Mouse (Mus musculus): ENCODE data around the gene Bahcc1. TPM values are rescaled to one million over a fixed set of nuclear protein-coding genes. Genes with fewer than 3 reads are reported as not detected.

Bahcc1 gene
- polyA plus RNA-seq, 1 experiment from 2014 or later: 1.3 TPM

GRCm38 (mm10) chr11:120315832-120316689 is 83.3 kb downstream of the Bahcc1 start:
- Histone ChIP-seq H3K9me3 (replicated peaks) (no peaks in the 10 kb centered on the region), H3K4me1 (replicated peaks) (peaks cover 38% of the 10 kb centered on the region), H3K36me3 (no peaks in the 10 kb centered on the region), H3K4me2 (peak overlapping the region; percentile 94), H3K4me3 (replicated peaks) (peak overlapping the region; percentile 67), H3K27me3 (no peaks in the 10 kb centered on the region), H3K27ac (peak overlapping the region; percentile 95), H3K9ac (peak overlapping the region; percentile 77)
- ATAC-seq (ENCODE audit: low read depth): peak; percentile 98
- WGBS (ENCODE audit: insufficient replicate concordance): 5% methylated on average over 37 of the region's 37 CpGs
- DNase-seq: peak; percentile 91

- no peaks in the 10 kb centered on the region for H3K36me3 ChIP-seq
- WGBS (ENCODE audit: insufficient replicate concordance): 16% methylated on average over 13 of the region's 13 CpGs
- peak; percentile 49 for ATAC-seq (ENCODE audit: low read depth)
- no peaks in the 10 kb centered on the region for H3K9me3 ChIP-seq (replicated peaks)
- peaks cover 31% of the 10 kb centered on the region for H3K4me1 ChIP-seq (replicated peaks)
- peak overlapping the region; percentile 95 for H3K27ac ChIP-seq
- H3K4me2 ChIP-seq: peak overlapping the region; percentile 94
- peak overlapping the region; percentile 67 for H3K4me3 ChIP-seq (replicated peaks)
- no peaks in the 10 kb centered on the region for H3K27me3 ChIP-seq
- DNase-seq: no peak
- peak overlapping the region; percentile 77 for H3K9ac ChIP-seq
Measured at GRCm38 (mm10) chr11:120316690-120317254, 84.0 kb downstream of the Bahcc1 start.

- Histone ChIP-seq H3K27ac (peak overlapping the region; percentile 95; the same call in 1 of the 2 replicates), H3K9me3 (replicated peaks) (no peaks in the 10 kb centered on the region), H3K36me3 (no peaks in the 10 kb centered on the region), H3K4me3 (replicated peaks) (no peak overlapping the region), H3K9ac (no peak overlapping the region), H3K4me2 (peak overlapping the region; percentile 94), H3K27me3 (no peaks in the 10 kb centered on the region), H3K4me1 (replicated peaks) (peaks cover 28% of the 10 kb centered on the region)
- ATAC-seq (ENCODE audit: low read depth) (no peak), DNase-seq (no peak)
- WGBS (ENCODE audit: insufficient replicate concordance): 68% methylated on average over 7 of the region's 7 CpGs
Measured at GRCm38 (mm10) chr11:120317456-120317855, 84.7 kb downstream of the Bahcc1 start.

- H3K27ac ChIP-seq: no peak overlapping the region
- no peak overlapping the region for H3K4me2 ChIP-seq
- WGBS (ENCODE audit: insufficient replicate concordance): 68% methylated on average over 5 of the region's 5 CpGs
- H3K27me3 ChIP-seq: no peaks in the 10 kb centered on the region
- H3K9ac ChIP-seq: no peak overlapping the region
- no peaks in the 10 kb centered on the region for H3K9me3 ChIP-seq (replicated peaks)
- ATAC-seq (ENCODE audit: low read depth): no peak
- peaks cover 28% of the 10 kb centered on the region for H3K4me1 ChIP-seq (replicated peaks)
- no peak overlapping the region for H3K4me3 ChIP-seq (replicated peaks)
- H3K36me3 ChIP-seq: no peaks in the 10 kb centered on the region
- no peak for DNase-seq
Measured at GRCm38 (mm10) chr11:120319310-120319709, 86.6 kb downstream of the Bahcc1 start.

- DNase-seq: no peak
- WGBS (ENCODE audit: insufficient replicate concordance): 89% methylated on average over 10 of the region's 10 CpGs
Measured at GRCm38 (mm10) chr11:120320156-120320555, 87.4 kb downstream of the Bahcc1 start.

GRCm38 (mm10) chr11:120335431-120336021 is 102.8 kb downstream of the Bahcc1 start:
- no peaks in the 10 kb centered on the region for H3K9me3 ChIP-seq (replicated peaks)
- WGBS (ENCODE audit: insufficient replicate concordance): 63% methylated on average over 6 of the region's 6 CpGs
- no peak overlapping the region for H3K27ac ChIP-seq
- H3K9ac ChIP-seq: no peak overlapping the region
- H3K27me3 ChIP-seq: no peaks in the 10 kb centered on the region
- H3K4me1 ChIP-seq (replicated peaks): peaks cover 7% of the 10 kb centered on the region
- H3K4me2 ChIP-seq: no peak overlapping the region
- H3K36me3 ChIP-seq: no peaks in the 10 kb centered on the region
- DNase-seq (no peak), ATAC-seq (ENCODE audit: low read depth) (no peak)
- H3K4me3 ChIP-seq (replicated peaks): no peak overlapping the region

More at GRCm38 (mm10) chr11:120320156-120320555, 87.4 kb downstream of the Bahcc1 start:
- H3K9me3 ChIP-seq (replicated peaks): no peaks in the 10 kb centered on the region
- H3K27me3 ChIP-seq: no peaks in the 10 kb centered on the region
- no peak overlapping the region for H3K4me3 ChIP-seq (replicated peaks)
- H3K4me1 ChIP-seq (replicated peaks): peaks cover 21% of the 10 kb centered on the region
- no peak overlapping the region for H3K9ac ChIP-seq
- H3K36me3 ChIP-seq: no peaks in the 10 kb centered on the region
- no peak overlapping the region for H3K4me2 ChIP-seq
- no peak overlapping the region for H3K27ac ChIP-seq
- no peak for ATAC-seq (ENCODE audit: low read depth)

- H3K4me3 ChIP-seq (replicated peaks): no peak overlapping the region
- peaks cover 7% of the 10 kb centered on the region for H3K4me1 ChIP-seq (replicated peaks)
- DNase-seq (no peak), ATAC-seq (ENCODE audit: low read depth) (no peak)
- H3K27me3 ChIP-seq: no peaks in the 10 kb centered on the region
- H3K4me2 ChIP-seq: no peak overlapping the region
- H3K27ac ChIP-seq: no peak overlapping the region
- H3K9ac ChIP-seq: no peak overlapping the region
- no peaks in the 10 kb centered on the region for H3K36me3 ChIP-seq
- no peaks in the 10 kb centered on the region for H3K9me3 ChIP-seq (replicated peaks)
- 31% methylated on average over 2 of the region's 2 CpGs for WGBS (ENCODE audit: insufficient replicate concordance)
Measured at GRCm38 (mm10) chr11:120337447-120337846, 104.7 kb downstream of the Bahcc1 start.

GRCm38 (mm10) chr11:120338786-120339185 is 106.0 kb downstream of the Bahcc1 start:
- Histone ChIP-seq H3K36me3 (no peaks in the 10 kb centered on the region), H3K27me3 (no peaks in the 10 kb centered on the region), H3K9me3 (replicated peaks) (no peaks in the 10 kb centered on the region), H3K9ac (no peak overlapping the region), H3K4me2 (no peak overlapping the region), H3K27ac (no peak overlapping the region), H3K4me1 (replicated peaks) (peaks cover 7% of the 10 kb centered on the region), H3K4me3 (replicated peaks) (no peak overlapping the region)
- no peak for DNase-seq
- no peak for ATAC-seq (ENCODE audit: low read depth)
- WGBS (ENCODE audit: insufficient replicate concordance): 60% methylated on average over 3 of the region's 3 CpGs

- 36% methylated on average over 10 of the region's 10 CpGs for WGBS (ENCODE audit: insufficient replicate concordance)
- Histone ChIP-seq H3K4me3 (replicated peaks) (no peak overlapping the region), H3K4me1 (replicated peaks) (peaks cover 7% of the 10 kb centered on the region), H3K36me3 (peaks cover 2% of the 10 kb centered on the region), H3K9me3 (replicated peaks) (no peaks in the 10 kb centered on the region), H3K9ac (no peak overlapping the region), H3K4me2 (peak overlapping the region; percentile 38; the same call in 1 of the 2 replicates), H3K27ac (peak overlapping the region; percentile 73), H3K27me3 (no peaks in the 10 kb centered on the region)
- ATAC-seq (ENCODE audit: low read depth): peak; percentile 42
- no peak for DNase-seq
Measured at GRCm38 (mm10) chr11:120339978-120340513, 107.3 kb downstream of the Bahcc1 start.

GRCm38 (mm10) chr11:120341661-120342060 is 108.9 kb downstream of the Bahcc1 start:
- H3K9me3 ChIP-seq (replicated peaks): no peaks in the 10 kb centered on the region
- H3K4me1 ChIP-seq (replicated peaks): peaks cover 10% of the 10 kb centered on the region
- ATAC-seq (ENCODE audit: low read depth): no peak
- 80% methylated on average over 4 of the region's 4 CpGs for WGBS (ENCODE audit: insufficient replicate concordance)
- DNase-seq: no peak
- no peak overlapping the region for H3K27ac ChIP-seq
- peaks cover 11% of the 10 kb centered on the region for H3K36me3 ChIP-seq
- H3K9ac ChIP-seq: no peak overlapping the region
- H3K4me2 ChIP-seq: no peak overlapping the region
- no peaks in the 10 kb centered on the region for H3K27me3 ChIP-seq
- no peak overlapping the region for H3K4me3 ChIP-seq (replicated peaks)

All from liver, embryonic 13.5 days (tissue).